Mouse (Mus musculus): ENCODE data around the gene Ldhd.

Ldhd gene

GRCm38 (mm10) chr8:111594044-111594840 is 35.9 kb downstream of the Ldhd start:
- DNase-seq = no peak

GRCm38 (mm10) chr8:111592390-111592910 is 37.7 kb downstream of the Ldhd start:
- no peak for DNase-seq

- no peak for DNase-seq
Measured at GRCm38 (mm10) chr8:111591176-111591575, 39.0 kb downstream of the Ldhd start.

GRCm38 (mm10) chr8:111590214-111590613 is 40.0 kb downstream of the Ldhd start:
- DNase-seq = no peak

- DNase-seq = no peak
Measured at GRCm38 (mm10) chr8:111588336-111588735, 41.8 kb downstream of the Ldhd start.

- no peak for DNase-seq
Measured at GRCm38 (mm10) chr8:111587545-111588094, 42.6 kb downstream of the Ldhd start.

GRCm38 (mm10) chr8:111584946-111585345 is 45.2 kb downstream of the Ldhd start:
- no peak for DNase-seq

- DNase-seq = no peak
Measured at GRCm38 (mm10) chr8:111582386-111582785, 47.8 kb downstream of the Ldhd start.

GRCm38 (mm10) chr8:111580306-111580705 is 49.9 kb downstream of the Ldhd start:
- no peak for DNase-seq

GRCm38 (mm10) chr8:111579318-111579717 is 50.9 kb downstream of the Ldhd start:
- no peak for DNase-seq

- no peak for DNase-seq
Measured at GRCm38 (mm10) chr8:111577880-111578533, 52.2 kb downstream of the Ldhd start.

GRCm38 (mm10) chr8:111576501-111576900 is 53.7 kb downstream of the Ldhd start:
- DNase-seq = no peak

GRCm38 (mm10) chr8:111575492-111575891 is 54.7 kb downstream of the Ldhd start:
- no peak for DNase-seq

GRCm38 (mm10) chr8:111574016-111574415 is 56.2 kb downstream of the Ldhd start:
- no peak for DNase-seq
